Mouse (Mus musculus) liver, adult 2 months (tissue): ENCODE measurements at regions not wholly inside any gene's neighbourhood (a gene's known extent, or its start where the extent isn't known, plus 50 kb on each side); places are given as distances from the start of the nearest gene placed in this dataset.

Experiments used
- CTCF ChIP-seq: fragments of 200-500 bp; IDR thresholded peaks from 2 replicates; pipeline ENCODE4 v1.5.1; 2011; ENCODE audit warnings: low read depth, low read length, control low read depth
- POLR2A ChIP-seq: fragments of 200-500 bp; IDR thresholded peaks from 2 replicates; pipeline ENCODE4 v1.6.1; 2011; ENCODE audit warnings: low read length, control low read depth; ENCODE audit not compliant: insufficient read depth; ENCODE audit errors: extremely low read depth

DNA sequence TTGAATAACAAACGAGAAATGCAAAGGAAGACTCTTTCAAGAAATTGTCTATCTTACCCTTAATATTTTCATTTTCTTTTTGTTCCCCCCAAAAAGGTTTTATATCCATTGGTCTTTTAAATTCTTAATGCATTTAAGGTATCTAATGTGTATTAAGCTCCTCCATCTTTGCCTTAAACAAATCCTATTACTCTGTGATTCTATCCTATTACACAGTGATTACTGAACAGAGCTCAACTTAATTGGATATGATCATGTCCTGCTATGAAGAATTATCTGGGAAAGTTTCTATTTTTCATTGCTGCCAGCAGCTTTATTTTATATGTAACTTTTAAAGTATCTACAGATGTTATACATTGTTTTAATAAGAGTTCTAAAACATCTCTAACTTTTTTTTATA is 487.3 kb upstream of the Fam92a start:
- TF ChIP-seq POLR2A (no peak), CTCF (no peak)
